ENCODE assay signal across 18 mouse cellular contexts in genomic region chr11:8391564-8391963, GRCm38 (mm10).
"Had no signal": no experiment of that assay in that cellular context is flagged by ENCODE, and none has a peak within 500 bp of the region (broad histone marks: within the 10 kb centered on the region; RNA-seq: fewer than 3 reads in every experiment).

No protein-coding gene starts in this region.

- H3K4me3 ChIP-seq: midbrain, embryonic 10.5 days; midbrain, embryonic 12.5 days; myocyte; neural tube, embryonic 13.5 days; neural tube, embryonic 15.5 days; stomach, embryonic 15.5 days had no signal

- ATAC-seq: midbrain, embryonic 16.5 days had no signal

- H3K4me1 ChIP-seq: midbrain, embryonic 10.5 days; midbrain, embryonic 12.5 days; neural tube, embryonic 13.5 days; neural tube, embryonic 15.5 days; stomach, embryonic 15.5 days had no signal

- H3K27me3 ChIP-seq: midbrain, embryonic 12.5 days; neural tube, embryonic 13.5 days; neural tube, embryonic 15.5 days; stomach, embryonic 15.5 days had no signal

- H3K36me3 ChIP-seq: midbrain, embryonic 10.5 days; midbrain, embryonic 12.5 days; neural tube, embryonic 13.5 days; neural tube, embryonic 15.5 days; stomach, embryonic 15.5 days had no signal

- H3K4me2 ChIP-seq: midbrain, embryonic 12.5 days; neural tube, embryonic 13.5 days; neural tube, embryonic 15.5 days; stomach, embryonic 15.5 days had no signal

- H3K9me3 ChIP-seq: midbrain, embryonic 10.5 days; midbrain, embryonic 12.5 days; neural tube, embryonic 13.5 days; neural tube, embryonic 15.5 days; stomach, embryonic 15.5 days had no signal

- H3K9ac ChIP-seq: liver, embryonic 14.5 days; midbrain, embryonic 12.5 days; neural tube, embryonic 13.5 days; neural tube, embryonic 15.5 days; stomach, embryonic 15.5 days had no signal

- H3K27ac ChIP-seq: liver, embryonic 14.5 days; midbrain, embryonic 10.5 days; midbrain, embryonic 12.5 days; neural tube, embryonic 13.5 days; neural tube, embryonic 15.5 days; stomach, embryonic 15.5 days; stomach, postnatal 0 days had no signal

- DNase-seq: lung, postnatal 10 days; midbrain, embryonic 14.5 days; retina, postnatal 1 day; right cerebral cortex, adult 18-20 months; right cerebral cortex, postnatal 25 days; right cerebral cortex, postnatal 4 days; thymus, adult 2 months; thymus, postnatal 25 days; thymus, postnatal 4 days had no signal
